Mouse (Mus musculus): ENCODE measurements around the gene A630089N07Rik. TPM values are rescaled to one million over a fixed set of nuclear protein-coding genes. Genes with fewer than 3 reads are reported as not detected.

A630089N07Rik gene
- polyA plus RNA-seq, 1 experiment from 2014 or later, result 29.5 TPM

- Histone ChIP-seq H3K9me3 (ENCODE audit: control insufficient read depth, low read depth, low read length) (no peaks in the 10 kb centered on the region), H3K4me1 (ENCODE audit: control insufficient read depth, insufficient read depth, low read length) (no peaks in the 10 kb centered on the region), H3K36me3 (ENCODE audit: control insufficient read depth, insufficient read depth, low read length) (no peaks in the 10 kb centered on the region), H3K9ac (replicated peaks; ENCODE audit: low read depth, low read length) (no peak overlapping the region), H3K27ac (ENCODE audit: low read length) (no peak overlapping the region), H3K4me3 (ENCODE audit: low read depth, low read length) (no peak overlapping the region), H3K27me3 (ENCODE audit: control insufficient read depth, insufficient read depth, low read length) (no peaks in the 10 kb centered on the region), H3K4me2 (replicated peaks; ENCODE audit: low read depth, low read length) (no peak overlapping the region)
- ATAC-seq (ENCODE audit: insufficient number of reproducible peaks, insufficient read depth, low FRiP score, low read depth), result no peak
- 81% methylated on average over 1 of the region's 1 CpGs for WGBS
Observed at GRCm38 (mm10) chr16:97981362-97981761, 100.9 kb downstream of the A630089N07Rik start.

- no peaks in the 10 kb centered on the region for H3K36me3 ChIP-seq (ENCODE audit: control insufficient read depth, insufficient read depth, low read length)
- H3K4me3 ChIP-seq (ENCODE audit: low read depth, low read length), result no peak overlapping the region
- H3K27ac ChIP-seq (ENCODE audit: low read length), result no peak overlapping the region
- WGBS, result 97% methylated on average over 3 of the region's 3 CpGs
- no peaks in the 10 kb centered on the region for H3K27me3 ChIP-seq (ENCODE audit: control insufficient read depth, insufficient read depth, low read length)
- no peak overlapping the region for H3K4me2 ChIP-seq (replicated peaks; ENCODE audit: low read depth, low read length)
- ATAC-seq (ENCODE audit: insufficient number of reproducible peaks, insufficient read depth, low FRiP score, low read depth), result no peak
- H3K9ac ChIP-seq (replicated peaks; ENCODE audit: low read depth, low read length), result no peak overlapping the region
- no peaks in the 10 kb centered on the region for H3K4me1 ChIP-seq (ENCODE audit: control insufficient read depth, insufficient read depth, low read length)
- no peaks in the 10 kb centered on the region for H3K9me3 ChIP-seq (ENCODE audit: control insufficient read depth, low read depth, low read length)
Observed at GRCm38 (mm10) chr16:97977722-97978121, 104.5 kb downstream of the A630089N07Rik start.

- H3K4me3 ChIP-seq (ENCODE audit: low read depth, low read length), result no peak overlapping the region
- 82% methylated on average over 1 of the region's 1 CpGs for WGBS
- H3K27ac ChIP-seq (ENCODE audit: low read length), result no peak overlapping the region
- no peak overlapping the region for H3K9ac ChIP-seq (replicated peaks; ENCODE audit: low read depth, low read length)
- H3K9me3 ChIP-seq (ENCODE audit: control insufficient read depth, low read depth, low read length), result no peaks in the 10 kb centered on the region
- no peaks in the 10 kb centered on the region for H3K4me1 ChIP-seq (ENCODE audit: control insufficient read depth, insufficient read depth, low read length)
- H3K27me3 ChIP-seq (ENCODE audit: control insufficient read depth, insufficient read depth, low read length), result no peaks in the 10 kb centered on the region
- H3K36me3 ChIP-seq (ENCODE audit: control insufficient read depth, insufficient read depth, low read length), result no peaks in the 10 kb centered on the region
- no peak overlapping the region for H3K4me2 ChIP-seq (replicated peaks; ENCODE audit: low read depth, low read length)
- no peak for ATAC-seq (ENCODE audit: insufficient number of reproducible peaks, insufficient read depth, low FRiP score, low read depth)
Observed at GRCm38 (mm10) chr16:97977277-97977676, 105.0 kb downstream of the A630089N07Rik start.

- Histone ChIP-seq H3K27me3 (ENCODE audit: control insufficient read depth, insufficient read depth, low read length) (no peaks in the 10 kb centered on the region), H3K9me3 (ENCODE audit: control insufficient read depth, low read depth, low read length) (no peaks in the 10 kb centered on the region), H3K27ac (ENCODE audit: low read length) (no peak overlapping the region), H3K36me3 (ENCODE audit: control insufficient read depth, insufficient read depth, low read length) (no peaks in the 10 kb centered on the region), H3K4me3 (ENCODE audit: low read depth, low read length) (no peak overlapping the region), H3K4me2 (replicated peaks; ENCODE audit: low read depth, low read length) (no peak overlapping the region), H3K9ac (replicated peaks; ENCODE audit: low read depth, low read length) (no peak overlapping the region), H3K4me1 (ENCODE audit: control insufficient read depth, insufficient read depth, low read length) (no peaks in the 10 kb centered on the region)
- WGBS, result 78% methylated on average over 3 of the region's 3 CpGs
- ATAC-seq (ENCODE audit: insufficient number of reproducible peaks, insufficient read depth, low FRiP score, low read depth), result no peak
Observed at GRCm38 (mm10) chr16:97963956-97964540, 118.2 kb downstream of the A630089N07Rik start.

DNA sequence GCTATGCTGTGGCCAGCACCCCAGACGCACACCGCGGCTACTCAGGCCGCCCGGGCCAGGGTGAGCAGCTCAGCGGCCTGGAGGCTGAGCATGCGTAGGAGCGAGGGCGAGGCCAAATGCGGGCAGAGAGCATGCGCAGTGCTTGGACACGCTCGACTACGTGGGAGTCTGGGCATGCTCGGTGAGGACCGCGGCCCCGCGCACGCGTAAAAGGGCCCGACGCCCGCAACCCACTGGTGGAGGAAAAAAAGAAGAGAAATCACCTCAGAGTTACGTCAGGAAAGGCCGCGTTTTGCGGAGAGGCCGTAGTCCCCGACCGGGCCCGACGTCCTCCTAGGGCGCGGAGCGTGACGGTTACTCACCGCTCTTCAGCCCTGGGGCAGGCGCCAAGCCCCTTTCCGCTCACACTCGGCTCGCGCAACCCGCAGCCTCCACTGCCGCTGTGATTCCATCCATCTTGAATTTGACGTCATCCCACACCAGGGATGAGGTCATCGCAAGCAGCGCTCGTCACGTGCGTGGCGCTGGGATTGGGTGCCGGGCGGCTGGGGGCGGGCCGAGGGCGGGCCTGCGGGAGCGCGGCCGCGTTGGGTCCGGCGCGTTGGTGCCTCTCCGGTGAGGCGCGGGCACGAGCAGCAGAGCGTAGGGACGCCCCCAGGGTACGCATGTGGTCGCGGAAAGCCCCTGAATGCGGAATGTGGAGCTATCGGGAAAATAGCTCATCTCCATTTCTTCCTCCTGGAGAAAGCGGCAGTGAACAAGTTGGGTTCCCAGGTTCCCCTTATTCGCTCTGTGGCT, 119.9 kb downstream of the A630089N07Rik start, which contains the start of the genes C2cd2 and Zbtb21:
Gene C2cd2, minus strand, starts transcription at position 448 of the 798 bp plus-strand sequence.
Gene Zbtb21, minus strand, starts transcription at position 472 of the 798 bp plus-strand sequence.
- H3K4me1 ChIP-seq (ENCODE audit: control insufficient read depth, insufficient read depth, low read length), result no peaks in the 10 kb centered on the region
- under 1% methylated on average over 78 of the region's 78 CpGs for WGBS
- ATAC-seq (ENCODE audit: insufficient number of reproducible peaks, insufficient read depth, low FRiP score, low read depth), result peak; percentile 98
- H3K4me2 ChIP-seq (replicated peaks; ENCODE audit: low read depth, low read length), result peak within 1 kb of the TSS; percentile 70
- no peaks in the 10 kb centered on the region; the same call in 1 of the 2 replicates for H3K36me3 ChIP-seq (ENCODE audit: control insufficient read depth, insufficient read depth, low read length)
- H3K9ac ChIP-seq (replicated peaks; ENCODE audit: low read depth, low read length), result peak within 1 kb of the TSS; percentile 88
- peak within 1 kb of the TSS; percentile 80 for H3K4me3 ChIP-seq (ENCODE audit: low read depth, low read length)
- no peaks in the 10 kb centered on the region for H3K9me3 ChIP-seq (ENCODE audit: control insufficient read depth, low read depth, low read length)
- no peaks in the 10 kb centered on the region for H3K27me3 ChIP-seq (ENCODE audit: control insufficient read depth, insufficient read depth, low read length)
- peak within 1 kb of the TSS; percentile 97 for H3K27ac ChIP-seq (ENCODE audit: low read length)

- ATAC-seq (ENCODE audit: insufficient number of reproducible peaks, insufficient read depth, low FRiP score, low read depth), result no peak; the same call in 1 of the 2 replicates
Observed at GRCm38 (mm10) chr16:97961381-97962150, 120.7 kb downstream of the A630089N07Rik start.

GRCm38 (mm10) chr16:97960348-97960747, 121.9 kb downstream of the A630089N07Rik start:
- H3K4me1 ChIP-seq (ENCODE audit: control insufficient read depth, insufficient read depth, low read length), result no peaks in the 10 kb centered on the region
- 92% methylated on average over 3 of the region's 3 CpGs for WGBS
- no peak for ATAC-seq (ENCODE audit: insufficient number of reproducible peaks, insufficient read depth, low FRiP score, low read depth)
- H3K9me3 ChIP-seq (ENCODE audit: control insufficient read depth, low read depth, low read length), result no peaks in the 10 kb centered on the region
- H3K4me2 ChIP-seq (replicated peaks; ENCODE audit: low read depth, low read length), result no peak overlapping the region
- peaks cover 8% of the 10 kb centered on the region; the same call in 1 of the 2 replicates for H3K36me3 ChIP-seq (ENCODE audit: control insufficient read depth, insufficient read depth, low read length)
- H3K27ac ChIP-seq (ENCODE audit: low read length), result no peak overlapping the region
- no peaks in the 10 kb centered on the region for H3K27me3 ChIP-seq (ENCODE audit: control insufficient read depth, insufficient read depth, low read length)
- no peak overlapping the region for H3K9ac ChIP-seq (replicated peaks; ENCODE audit: low read depth, low read length)
- H3K4me3 ChIP-seq (ENCODE audit: low read depth, low read length), result no peak overlapping the region

More at GRCm38 (mm10) chr16:97961381-97962150, 120.7 kb downstream of the A630089N07Rik start:
- Histone ChIP-seq H3K27me3 (ENCODE audit: control insufficient read depth, insufficient read depth, low read length) (no peaks in the 10 kb centered on the region), H3K36me3 (ENCODE audit: control insufficient read depth, insufficient read depth, low read length) (peaks cover 2% of the 10 kb centered on the region; the same call in 1 of the 2 replicates), H3K4me3 (ENCODE audit: low read depth, low read length) (peak overlapping the region; percentile 80), H3K9ac (replicated peaks; ENCODE audit: low read depth, low read length) (peak overlapping the region; percentile 88), H3K27ac (ENCODE audit: low read length) (peak overlapping the region; percentile 97), H3K4me2 (replicated peaks; ENCODE audit: low read depth, low read length) (peak overlapping the region; percentile 70), H3K4me1 (ENCODE audit: control insufficient read depth, insufficient read depth, low read length) (no peaks in the 10 kb centered on the region), H3K9me3 (ENCODE audit: control insufficient read depth, low read depth, low read length) (no peaks in the 10 kb centered on the region)
- WGBS, result 5% methylated on average over 34 of the region's 36 CpGs

GRCm38 (mm10) chr16:97958401-97958973, 123.8 kb downstream of the A630089N07Rik start:
- Histone ChIP-seq H3K27me3 (ENCODE audit: control insufficient read depth, insufficient read depth, low read length) (no peaks in the 10 kb centered on the region), H3K9me3 (ENCODE audit: control insufficient read depth, low read depth, low read length) (no peaks in the 10 kb centered on the region), H3K4me3 (ENCODE audit: low read depth, low read length) (no peak overlapping the region), H3K27ac (ENCODE audit: low read length) (no peak overlapping the region), H3K9ac (replicated peaks; ENCODE audit: low read depth, low read length) (no peak overlapping the region), H3K4me1 (ENCODE audit: control insufficient read depth, insufficient read depth, low read length) (no peaks in the 10 kb centered on the region), H3K4me2 (replicated peaks; ENCODE audit: low read depth, low read length) (no peak overlapping the region), H3K36me3 (ENCODE audit: control insufficient read depth, insufficient read depth, low read length) (peaks cover 20% of the 10 kb centered on the region)
- no peak for ATAC-seq (ENCODE audit: insufficient number of reproducible peaks, insufficient read depth, low FRiP score, low read depth)

Measured in stomach, embryonic 14.5 days (tissue).